ENCODE assay signal across 19 mouse cellular contexts in the genomic region with DNA sequence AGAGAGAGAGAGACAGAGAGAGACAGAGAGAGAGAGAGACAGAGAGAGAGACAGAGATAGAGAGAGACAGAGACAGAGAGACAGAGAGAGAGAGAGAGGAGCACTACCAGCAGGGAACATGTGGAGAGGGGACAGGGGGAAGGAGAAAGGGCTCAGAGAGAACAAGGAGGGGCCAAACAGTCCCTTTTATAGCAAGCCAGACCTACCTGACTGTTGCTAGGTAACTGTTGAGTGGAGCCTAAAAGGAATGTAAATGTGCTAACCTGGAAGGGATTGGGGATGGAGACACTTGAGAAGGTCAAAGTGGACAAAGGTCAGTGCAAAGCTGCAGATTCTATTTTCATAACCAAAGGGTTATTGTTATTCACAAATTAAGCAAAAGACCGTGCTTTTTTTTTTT. TPM values are rescaled to one million over a fixed set of nuclear protein-coding genes. Genes with fewer than 3 reads are reported as not detected.
DNase-seq lines count a peak whose midpoint lies in the region; ATAC-seq and TF ChIP-seq lines count a peak whose summit lies in the region.
"Had no signal": no experiment of that assay in that cellular context is flagged by ENCODE, and none has a peak within 500 bp of the region (broad histone marks: within the 10 kb centered on the region; RNA-seq: fewer than 3 reads in every experiment).

No protein-coding gene starts in this region.

- H3K4me3 ChIP-seq in gastrocnemius, adult 2 months, result no peak overlapping the region
- no peak overlapping the region for H3K4me3 ChIP-seq in kidney, postnatal 0 days (replicated peaks; ENCODE audit: low read depth, low read length)
- H3K4me3 ChIP-seq in E14TG2a.4 (replicated peaks; ENCODE audit: low read length), result peak overlapping the region; percentile 66
- H3K4me3 ChIP-seq in intestine, postnatal 0 days (ENCODE audit: low read depth, low read length), result no peak overlapping the region

- no peaks in the 10 kb centered on the region for H3K4me1 ChIP-seq in kidney, postnatal 0 days (replicated peaks; ENCODE audit: insufficient read depth, low read length)
- peaks cover 20% of the 10 kb centered on the region for H3K4me1 ChIP-seq in E14TG2a.4 (replicated peaks; ENCODE audit: low read depth, low read length)
- H3K4me1 ChIP-seq in intestine, postnatal 0 days (replicated peaks; ENCODE audit: control insufficient read depth, insufficient read depth, low read length), result no peaks in the 10 kb centered on the region
- H3K4me1 ChIP-seq: neural tube, embryonic 13.5 days had no signal

- H3K9me3 ChIP-seq in kidney, postnatal 0 days (replicated peaks; ENCODE audit: low read length), result no peaks in the 10 kb centered on the region
- H3K9me3 ChIP-seq in E14TG2a.4 (ENCODE audit: low read length), result no peaks in the 10 kb centered on the region
- no peaks in the 10 kb centered on the region for H3K9me3 ChIP-seq in intestine, postnatal 0 days (ENCODE audit: control insufficient read depth)
- H3K9me3 ChIP-seq: hindbrain, embryonic 10.5 days; megakaryocyte, embryonic 14.5 days; neural tube, embryonic 13.5 days had no signal

- intact Hi-C loops in gastrocnemius, adult 2 months (cut with DNase I), result no loop called here

- TF ChIP-seq CTCF in gastrocnemius, adult 2 months (IDR thresholded peaks at IDR 0.05), result no peak
- TF ChIP-seq CTCF in kidney, postnatal 0 days (IDR thresholded peaks at IDR 0.05; ENCODE audit: low read depth), result no peak
- no peak for TF ChIP-seq CTCF in E14TG2a.4 (conservative IDR thresholded peaks at IDR 0.05; ENCODE audit: low read length)
- TF ChIP-seq CTCF in intestine, postnatal 0 days (IDR thresholded peaks at IDR 0.05; ENCODE audit: low read depth), result no peak

- DNase-seq in gastrocnemius, adult 2 months, result no peak
- no peak for DNase-seq in gastrocnemius, postnatal 25 days
- DNase-seq in kidney, postnatal 0 days (ENCODE audit: low spot score), result no peak
- no peak for DNase-seq in kidney, adult 8-10 months
- no peak for DNase-seq in adrenal gland, postnatal 36 days

- ATAC-seq in kidney, postnatal 0 days (replicated peaks; ENCODE audit: low FRiP score, low read depth), result 0 out of 2 replicates have a peak, but pooled peaks have one; percentile 49
- ATAC-seq in intestine, postnatal 0 days, result no peak
- ATAC-seq in frontal cortex, adult (ENCODE audit: low TSS enrichment), result no peak

- H3K36me3 ChIP-seq in kidney, postnatal 0 days (ENCODE audit: insufficient read depth, low read length), result no peaks in the 10 kb centered on the region
- H3K36me3 ChIP-seq in E14TG2a.4 (ENCODE audit: insufficient read depth, low read length), result no peaks in the 10 kb centered on the region
- H3K36me3 ChIP-seq in intestine, postnatal 0 days (ENCODE audit: control insufficient read depth, insufficient read depth), result no peaks in the 10 kb centered on the region
- H3K36me3 ChIP-seq: hindbrain, embryonic 10.5 days; neural tube, embryonic 13.5 days had no signal

- H3K4me2 ChIP-seq in kidney, postnatal 0 days (ENCODE audit: low read length), result peak overlapping the region; percentile 64; the same call in 1 of the 2 replicates
- peak overlapping the region; percentile 79; the same call in 1 of the 2 replicates for H3K4me2 ChIP-seq in intestine, postnatal 0 days (replicated peaks; ENCODE audit: low read depth)

- 68% methylated on average over 1 of the region's 1 CpGs for WGBS in kidney, postnatal 0 days
- WGBS in intestine, postnatal 0 days, result 80% methylated on average over 1 of the region's 1 CpGs

- no peaks in the 10 kb centered on the region for H3K27me3 ChIP-seq in kidney, postnatal 0 days (ENCODE audit: insufficient read depth, low read length)
- H3K27me3 ChIP-seq in E14TG2a.4 (ENCODE audit: insufficient read depth, low read length), result no peaks in the 10 kb centered on the region
- no peaks in the 10 kb centered on the region for H3K27me3 ChIP-seq in intestine, postnatal 0 days (replicated peaks; ENCODE audit: control insufficient read depth, insufficient read depth, low read length)
- H3K27me3 ChIP-seq: megakaryocyte, embryonic 14.5 days; neural tube, embryonic 13.5 days had no signal

- no peak overlapping the region for H3K9ac ChIP-seq in kidney, postnatal 0 days (ENCODE audit: low read depth, low read length)
- no peak overlapping the region for H3K9ac ChIP-seq in intestine, postnatal 0 days (ENCODE audit: low read depth, low read length)

- peak overlapping the region; percentile 87; the same call in 1 of the 2 replicates for H3K27ac ChIP-seq in gastrocnemius, adult 2 months
- H3K27ac ChIP-seq in kidney, postnatal 0 days, result no peak overlapping the region
- no peak overlapping the region for H3K27ac ChIP-seq in intestine, postnatal 0 days (ENCODE audit: low read depth, low read length)
- H3K27ac ChIP-seq: neural tube, embryonic 13.5 days had no signal

RNA-seq across cellular contexts. Expression of gene Trim34a, which starts 0.6 kb away (rescaled TPM):
- 1 to 10 TPM; 1.0 to 1.3 TPM for total RNA-seq in gastrocnemius, adult 2 months (2021)
- 1 to 10 TPM; 1.0 to 1.6 TPM for total RNA-seq in gastrocnemius, postnatal 25 days (2021)
- polyA plus RNA-seq in kidney, postnatal 0 days (2015; fragmentation: Nextera tagmentation; extraction: Ambion mirVana), result 3.1 and 4.1 TPM in 2 replicates
- polyA plus RNA-seq in intestine, postnatal 0 days (2015; fragmentation: Nextera tagmentation; extraction: Ambion mirVana), result 6.0 and 6.2 TPM in 2 replicates
- 10 to 100 TPM in 1 of 2 experiments, 1 to 10 TPM in 1; 7.3 to 10.5 TPM for total RNA-seq in adrenal gland, postnatal 36 days (2021)

RNA-seq across cellular contexts. Expression of gene Trim6, which starts 25.0 kb away (rescaled TPM):
- total RNA-seq in gastrocnemius, adult 2 months (2021), result under 1 TPM in 1 of 2 experiments, not detected in 1; 0.25 TPM
- total RNA-seq in gastrocnemius, postnatal 25 days (2021), result under 1 TPM in 1 of 2 experiments, not detected in 1; 0.11 TPM
- polyA plus RNA-seq in kidney, postnatal 0 days (2015; fragmentation: Nextera tagmentation; extraction: Ambion mirVana), result 0.64 and 0.79 TPM in 2 replicates
- 0.44 and 0.55 TPM in 2 replicates for polyA plus RNA-seq in intestine, postnatal 0 days (2015; fragmentation: Nextera tagmentation; extraction: Ambion mirVana)
- under 1 TPM; 0.26 to 0.36 TPM for total RNA-seq in adrenal gland, postnatal 36 days (2021)

RNA-seq across cellular contexts. Expression of gene Trim5, which starts 44.3 kb away (rescaled TPM):
- total RNA-seq in gastrocnemius, adult 2 months (2021), result under 1 TPM; 0.66 to 0.75 TPM
- 1 to 10 TPM in 1 of 2 experiments, under 1 TPM in 1; 0.99 to 1.1 TPM for total RNA-seq in gastrocnemius, postnatal 25 days (2021)
- 0.43 and 0.48 TPM in 2 replicates for polyA plus RNA-seq in kidney, postnatal 0 days (2015; fragmentation: Nextera tagmentation; extraction: Ambion mirVana)
- polyA plus RNA-seq in intestine, postnatal 0 days (2015; fragmentation: Nextera tagmentation; extraction: Ambion mirVana), result 1.6 TPM in 2 replicates
- 1 to 10 TPM; 4.2 to 8.4 TPM for total RNA-seq in adrenal gland, postnatal 36 days (2021)
- total RNA-seq: midbrain, postnatal 0 days had no signal

RNA-seq across cellular contexts. Expression of gene Olfr649, which starts 47.8 kb away (rescaled TPM):
- total RNA-seq in gastrocnemius, adult 2 months (2021), result not detected
- not detected for total RNA-seq in gastrocnemius, postnatal 25 days (2021)
- not detected in 2 replicates for polyA plus RNA-seq in kidney, postnatal 0 days (2015; fragmentation: Nextera tagmentation; extraction: Ambion mirVana)
- not detected in 2 replicates for polyA plus RNA-seq in intestine, postnatal 0 days (2015; fragmentation: Nextera tagmentation; extraction: Ambion mirVana)
- not detected for total RNA-seq in adrenal gland, postnatal 36 days (2021)
- total RNA-seq: adrenal gland, postnatal 14 days; gastrocnemius, postnatal 4 days; layer of hippocampus, adult 18-20 months; left cerebral cortex, adult 8-10 months; midbrain, postnatal 0 days had no signal
- polyA plus RNA-seq: frontal cortex, adult 2 months; hindbrain, embryonic 10.5 days; liver, embryonic 16.5 days; midbrain, postnatal 0 days; neural tube, embryonic 13.5 days; small intestine, adult 2 months had no signal
